Mouse (Mus musculus) midbrain, embryonic 12.5 days (tissue): ENCODE measurements around the gene Sycp2. TPM values are rescaled to one million over a fixed set of nuclear protein-coding genes. Genes with fewer than 3 reads are reported as not detected.
A peak's percentile ranks its signal among the peaks of the same experiment; 100 is the strongest.
"Not testable (repeated sequence)": the region's sequence is repeated elsewhere in the genome, so short reads cannot be mapped to it uniquely, and the experiment has no call there.

Experiments
- ATAC-seq: fragments of 200-750 bp; cut with Nextera tagmentation; 2 replicates; pipeline ENCODE4 v1.8.0; 2017; ENCODE audit warnings: low read depth, moderate TSS enrichment, moderate library complexity; ENCODE audit not compliant: low FRiP score
- H3K27ac ChIP-seq: fragments of 300-500 bp; sonication (generic); replicated peaks from 2 replicates; pipeline ENCODE4 v1.5.1; 2016; ENCODE audit warnings: mild to moderate bottlenecking
- H3K27me3 ChIP-seq: fragments of 300-500 bp; sonication (generic); 2 replicates; pipeline ENCODE4 v1.6.1; 2016; ENCODE audit warnings: mild to moderate bottlenecking
- H3K36me3 ChIP-seq: fragments of 300-500 bp; sonication (generic); 2 replicates; pipeline ENCODE4 v1.6.1; 2016
- H3K4me1 ChIP-seq: fragments of 300-500 bp; sonication (generic); 2 replicates; pipeline ENCODE4 v1.6.1; 2016
- H3K4me2 ChIP-seq: fragments of 300-500 bp; sonication (generic); replicated peaks from 2 replicates; pipeline ENCODE4 v1.6.1; 2016; ENCODE audit warnings: mild to moderate bottlenecking, moderate library complexity
- H3K4me3 ChIP-seq: fragments of 300-500 bp; sonication (generic); 2 replicates; pipeline ENCODE4 v1.5.1; 2016; ENCODE audit warnings: mild to moderate bottlenecking
- H3K9ac ChIP-seq: fragments of 300-500 bp; sonication (generic); replicated peaks from 2 replicates; pipeline ENCODE4 v1.6.1; 2016; ENCODE audit warnings: mild to moderate bottlenecking, moderate library complexity
- H3K9me3 ChIP-seq: fragments of 300-500 bp; sonication (generic); 2 replicates; pipeline ENCODE4 v1.6.1; 2016; ENCODE audit warnings: mild to moderate bottlenecking
- WGBS: fragments of 180-500 bp; shearing (Covaris S2); methylation state at CpG from one replicate; pipeline ENCODE4 v1.1.7; 2016; 5-methylcytosine and 5-hydroxymethylcytosine counted together
- polyA plus RNA-seq: library from polyadenylated mRNA; unstranded; fragments of >200 nt; fragmentation: Nextera tagmentation; extraction: Ambion mirVana; gene quantifications from 2 replicates; pipeline ENCODE4 v1.2.1, GENCODE M21; 2016

The Sycp2 gene
- polyA plus RNA-seq, 1 experiment from 2014 or later: 0.17 TPM

GRCm38 (mm10) chr2:178413081-178413480 is 5.6 kb upstream of the Sycp2 start:
- peak overlapping the region; percentile 88; the same call in 1 of the 2 replicates for H3K4me2 ChIP-seq
- H3K4me1 ChIP-seq: peaks cover 15% of the 10 kb centered on the region
- no peak; the same call in 1 of the 2 replicates for ATAC-seq
- no peaks in the 10 kb centered on the region for H3K36me3 ChIP-seq
- whole genome bisulfite sequencing: 70% methylated on average over 13 of the region's 13 CpGs
- no peaks in the 10 kb centered on the region; the same call in 1 of the 2 replicates for H3K9me3 ChIP-seq
- no peak overlapping the region for H3K9ac ChIP-seq
- H3K27ac ChIP-seq: no peak overlapping the region
- H3K4me3 ChIP-seq: no peak overlapping the region
- H3K27me3 ChIP-seq: peaks cover 50% of the 10 kb centered on the region

GRCm38 (mm10) chr2:178412598-178412997 is 5.1 kb upstream of the Sycp2 start:
- peaks cover 15% of the 10 kb centered on the region for H3K4me1 ChIP-seq
- peaks cover 50% of the 10 kb centered on the region for H3K27me3 ChIP-seq
- H3K9me3 ChIP-seq: no peaks in the 10 kb centered on the region; the same call in 1 of the 2 replicates
- 83% methylated on average over 6 of the region's 6 CpGs for WGBS
- no peak for ATAC-seq
- no peak overlapping the region for H3K27ac ChIP-seq
- H3K36me3 ChIP-seq: no peaks in the 10 kb centered on the region
- H3K4me2 ChIP-seq: no peak overlapping the region
- H3K9ac ChIP-seq: no peak overlapping the region
- no peak overlapping the region for H3K4me3 ChIP-seq

GRCm38 (mm10) chr2:178410286-178410685 is 2.8 kb upstream of the Sycp2 start:
- Histone ChIP-seq H3K4me3 (no peak overlapping the region), H3K27me3 (peaks cover 34% of the 10 kb centered on the region), H3K9me3 (peaks cover 3% of the 10 kb centered on the region; the same call in 1 of the 2 replicates), H3K27ac (no peak overlapping the region), H3K9ac (no peak overlapping the region), H3K4me1 (peaks cover 15% of the 10 kb centered on the region), H3K4me2 (no peak overlapping the region), H3K36me3 (no peaks in the 10 kb centered on the region)
- WGBS: 79% methylated on average over 6 of the region's 6 CpGs
- ATAC-seq: no peak

- H3K27ac ChIP-seq: no peak overlapping the region
- no peaks in the 10 kb centered on the region for H3K36me3 ChIP-seq
- peaks cover 7% of the 10 kb centered on the region for H3K4me1 ChIP-seq
- H3K27me3 ChIP-seq: peaks cover 24% of the 10 kb centered on the region
- no peak for ATAC-seq
- H3K4me3 ChIP-seq: no peak overlapping the region
- 57% methylated on average over 1 of the region's 1 CpGs for WGBS
- no peak overlapping the region for H3K4me2 ChIP-seq
- H3K9ac ChIP-seq: no peak overlapping the region
- H3K9me3 ChIP-seq: peaks cover 3% of the 10 kb centered on the region; the same call in 1 of the 2 replicates
Observed at GRCm38 (mm10) chr2:178409024-178409423, 1.5 kb upstream of the Sycp2 start.

- Histone ChIP-seq H3K4me3 (no peak overlapping the region), H3K36me3 (no peaks in the 10 kb centered on the region), H3K4me1 (no peaks in the 10 kb centered on the region), H3K27ac (no peak overlapping the region), H3K9ac (no peak overlapping the region), H3K9me3 (no peaks in the 10 kb centered on the region), H3K4me2 (no peak overlapping the region), H3K27me3 (no peaks in the 10 kb centered on the region)
- 77% methylated on average over 4 of the region's 4 CpGs for WGBS
- no peak for ATAC-seq
Observed at GRCm38 (mm10) chr2:178342597-178342996, 64.9 kb downstream of the Sycp2 start.

- H3K27ac ChIP-seq, H3K4me2 ChIP-seq, H3K36me3 ChIP-seq, H3K27me3 ChIP-seq, H3K4me3 ChIP-seq, H3K9ac ChIP-seq, H3K4me1 ChIP-seq, H3K9me3 ChIP-seq, ATAC-seq: not testable (repeated sequence)
Observed at GRCm38 (mm10) chr2:178342105-178342504, 65.4 kb downstream of the Sycp2 start.

- WGBS: 0% methylated on average over 2 of the region's 2 CpGs
- no peak overlapping the region for H3K4me2 ChIP-seq
- no peaks in the 10 kb centered on the region for H3K27me3 ChIP-seq
- no peak overlapping the region for H3K4me3 ChIP-seq
- no peak overlapping the region for H3K9ac ChIP-seq
- no peak overlapping the region for H3K27ac ChIP-seq
- ATAC-seq: peak; percentile 49; the same call in 1 of the 2 replicates
- no peaks in the 10 kb centered on the region for H3K9me3 ChIP-seq
- H3K4me1 ChIP-seq: no peaks in the 10 kb centered on the region
- no peaks in the 10 kb centered on the region for H3K36me3 ChIP-seq
Observed at GRCm38 (mm10) chr2:178339044-178339443, 68.4 kb downstream of the Sycp2 start.

GRCm38 (mm10) chr2:178337878-178338277 is 69.6 kb downstream of the Sycp2 start:
- H3K4me3 ChIP-seq: no peak overlapping the region
- H3K4me2 ChIP-seq: no peak overlapping the region
- H3K4me1 ChIP-seq: no peaks in the 10 kb centered on the region
- 0 out of 2 replicates have a peak, but pooled peaks cover 1% of the 10 kb centered on the region for H3K36me3 ChIP-seq
- no peak for ATAC-seq
- H3K9me3 ChIP-seq: no peaks in the 10 kb centered on the region
- no peak overlapping the region for H3K9ac ChIP-seq
- H3K27me3 ChIP-seq: no peaks in the 10 kb centered on the region
- 38% methylated on average over 1 of the region's 1 CpGs for WGBS
- no peak overlapping the region for H3K27ac ChIP-seq

- 0 out of 2 replicates have a peak, but pooled peaks cover 8% of the 10 kb centered on the region for H3K36me3 ChIP-seq
- H3K4me1 ChIP-seq: peaks cover 10% of the 10 kb centered on the region
- no peak overlapping the region for H3K4me3 ChIP-seq
- WGBS: 59% methylated on average over 1 of the region's 1 CpGs
- ATAC-seq: no peak
- no peak overlapping the region for H3K4me2 ChIP-seq
- H3K27me3 ChIP-seq: no peaks in the 10 kb centered on the region
- no peaks in the 10 kb centered on the region for H3K9me3 ChIP-seq
- no peak overlapping the region for H3K27ac ChIP-seq
- H3K9ac ChIP-seq: no peak overlapping the region
Observed at GRCm38 (mm10) chr2:178329986-178330385, 77.5 kb downstream of the Sycp2 start.

GRCm38 (mm10) chr2:178329551-178329950 is 77.9 kb downstream of the Sycp2 start:
- Histone ChIP-seq H3K4me1 (peaks cover 10% of the 10 kb centered on the region), H3K36me3 (0 out of 2 replicates have a peak, but pooled peaks cover 8% of the 10 kb centered on the region), H3K27ac (no peak overlapping the region), H3K4me2 (no peak overlapping the region), H3K4me3 (no peak overlapping the region), H3K27me3 (no peaks in the 10 kb centered on the region), H3K9me3 (no peaks in the 10 kb centered on the region), H3K9ac (no peak overlapping the region)
- WGBS: 86% methylated on average over 5 of the region's 5 CpGs
- ATAC-seq: no peak

GRCm38 (mm10) chr2:178327466-178328040 is 79.9 kb downstream of the Sycp2 start:
- H3K4me3 ChIP-seq: peak overlapping the region; percentile 3; the same call in 1 of the 2 replicates
- H3K36me3 ChIP-seq: 0 out of 2 replicates have a peak, but pooled peaks cover 4% of the 10 kb centered on the region
- H3K4me2 ChIP-seq: peak overlapping the region; percentile 33
- H3K4me1 ChIP-seq: peaks cover 10% of the 10 kb centered on the region
- H3K27ac ChIP-seq: peak overlapping the region; percentile 54
- ATAC-seq: peak; percentile 97
- H3K9ac ChIP-seq: 0 out of 2 replicates have a peak overlapping the region, but pooled peaks have one; percentile 4
- WGBS: 10% methylated on average over 12 of the region's 12 CpGs
- no peaks in the 10 kb centered on the region for H3K9me3 ChIP-seq
- no peaks in the 10 kb centered on the region for H3K27me3 ChIP-seq

- Histone ChIP-seq H3K4me1 (peaks cover 10% of the 10 kb centered on the region), H3K9ac (no peak overlapping the region; the same call in 1 of the 2 replicates), H3K36me3 (no peaks in the 10 kb centered on the region), H3K4me2 (peak overlapping the region; percentile 33; the same call in 1 of the 2 replicates), H3K27ac (peak overlapping the region; percentile 54; the same call in 1 of the 2 replicates), H3K4me3 (no peak overlapping the region), H3K9me3 (no peaks in the 10 kb centered on the region), H3K27me3 (no peaks in the 10 kb centered on the region)
- peak; percentile 38; the same call in 1 of the 2 replicates for ATAC-seq
- WGBS: 37% methylated on average over 5 of the region's 5 CpGs
Observed at GRCm38 (mm10) chr2:178326750-178327465, 80.6 kb downstream of the Sycp2 start.
